Mouse (Mus musculus) embryonic facial prominence, embryonic 15.5 days (tissue): ENCODE data around the gene Meis2. TPM values are rescaled to one million over a fixed set of nuclear protein-coding genes. Genes with fewer than 3 reads are reported as not detected.

Source experiments
- ATAC-seq: fragments of 200-750 bp; cut with Nextera tagmentation; 2 replicates; pipeline ENCODE4 v1.8.0; 2017; ENCODE audit warnings: low read depth, moderate TSS enrichment; ENCODE audit not compliant: insufficient number of reproducible peaks, low FRiP score, low TSS enrichment
- H3K27ac ChIP-seq: fragments of 300-500 bp; sonication (generic); replicated peaks from 2 replicates; pipeline ENCODE4 v1.5.1; 2015; ENCODE audit warnings: mild to moderate bottlenecking, inconsistent platforms
- H3K27me3 ChIP-seq: fragments of 300-500 bp; sonication (generic); 2 replicates; pipeline ENCODE4 v1.6.1; 2015; ENCODE audit warnings: inconsistent platforms
- H3K36me3 ChIP-seq: fragments of 300-500 bp; sonication (generic); 2 replicates; pipeline ENCODE4 v1.6.1; 2015; ENCODE audit warnings: mild to moderate bottlenecking, inconsistent platforms
- H3K4me1 ChIP-seq: fragments of 300-500 bp; sonication (generic); 2 replicates; pipeline ENCODE4 v1.6.1; 2015; ENCODE audit warnings: inconsistent platforms
- H3K4me2 ChIP-seq: fragments of 300-500 bp; sonication (generic); replicated peaks from 2 replicates; pipeline ENCODE4 v1.6.1; 2015; ENCODE audit warnings: mild to moderate bottlenecking, inconsistent platforms
- H3K4me3 ChIP-seq: fragments of 300-500 bp; sonication (generic); replicated peaks from 2 replicates; pipeline ENCODE4 v1.5.1; 2015; ENCODE audit warnings: mild to moderate bottlenecking, inconsistent platforms
- H3K9ac ChIP-seq: fragments of 300-500 bp; sonication (generic); 2 replicates; pipeline ENCODE4 v1.6.1; 2015; ENCODE audit warnings: inconsistent platforms
- H3K9me3 ChIP-seq: fragments of 300-500 bp; sonication (generic); replicated peaks from 2 replicates; pipeline ENCODE4 v1.6.1; 2016; ENCODE audit warnings: inconsistent platforms
- whole genome bisulfite sequencing: fragments of 180-500 bp; shearing (Covaris S2); methylation state at CpG from one replicate; pipeline ENCODE4 v1.1.7; 2015; 5-methylcytosine and 5-hydroxymethylcytosine counted together
- polyA plus RNA-seq: library from polyadenylated mRNA; unstranded; fragments of >200 nt; fragmentation: Nextera tagmentation; extraction: Ambion mirVana; gene quantifications from 2 replicates; pipeline ENCODE4 v1.2.1, GENCODE M21; 2015

The Meis2 gene
- polyA plus RNA-seq, 1 experiment from 2014 or later = 33.4 TPM

DNA sequence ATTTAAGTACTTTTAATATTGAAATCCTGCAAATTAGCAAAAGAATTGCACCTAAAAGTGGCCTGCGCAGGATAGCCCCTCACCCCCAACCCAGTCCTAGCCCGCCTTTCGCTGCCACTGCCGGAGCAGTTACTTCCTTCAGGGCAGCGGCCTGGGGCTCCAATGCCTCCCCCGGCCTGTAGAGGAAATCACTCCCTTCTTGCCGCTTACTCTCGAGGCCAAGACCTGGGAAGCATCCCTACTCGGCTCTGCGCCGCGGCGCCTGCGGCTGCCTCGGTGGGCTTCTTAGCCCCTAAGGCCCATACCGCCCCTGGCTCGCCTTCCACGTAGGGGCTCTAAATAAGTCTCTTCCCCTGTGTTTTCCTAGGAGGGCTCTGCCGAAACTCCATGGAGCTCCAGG, 5.4 kb downstream of the Meis2 start:
- peak overlapping the region; percentile 63 for H3K4me3 ChIP-seq
- no peak for ATAC-seq

DNA sequence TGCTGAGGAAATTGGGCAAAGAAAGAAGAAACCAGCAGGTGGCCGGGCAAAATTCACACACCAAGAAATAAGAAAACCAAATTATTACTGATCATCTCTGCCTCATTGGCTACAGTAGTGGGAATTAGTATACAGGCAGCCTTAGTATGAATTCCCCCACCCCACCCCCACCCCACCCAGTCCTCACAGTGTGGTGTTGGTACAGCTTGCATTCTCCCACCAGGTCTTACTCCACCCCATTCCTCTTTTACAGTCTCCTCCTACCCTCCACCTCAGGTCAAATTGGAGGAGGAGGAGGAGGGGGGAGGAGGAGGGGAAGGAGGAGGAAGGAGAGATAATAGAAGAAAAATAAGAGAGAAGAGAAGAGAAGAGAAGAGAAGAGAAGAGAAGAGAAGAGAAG, 6.0 kb downstream of the Meis2 start:
- Histone ChIP-seq H3K4me1 (peaks cover 27% of the 10 kb centered on the region), H3K36me3 (no peaks in the 10 kb centered on the region), H3K9ac (no peak overlapping the region), H3K27me3 (peaks cover 9% of the 10 kb centered on the region; the same call in 1 of the 2 replicates), H3K4me2 (no peak overlapping the region; the same call in 1 of the 2 replicates), H3K9me3 (no peaks in the 10 kb centered on the region), H3K27ac (no peak overlapping the region), H3K4me3 (peak overlapping the region; percentile 63)
- 64% methylated on average over 1 of the region's 1 CpGs for WGBS
- ATAC-seq = peak; percentile 53; the same call in 1 of the 2 replicates

More for the DNA sequence above, 5.4 kb downstream of the Meis2 start:
- H3K9me3 ChIP-seq = no peaks in the 10 kb centered on the region
- peak overlapping the region; percentile 34 for H3K27ac ChIP-seq
- H3K4me1 ChIP-seq = peaks cover 27% of the 10 kb centered on the region
- H3K9ac ChIP-seq = peak overlapping the region; percentile 15; the same call in 1 of the 2 replicates
- H3K4me2 ChIP-seq = peak overlapping the region; percentile 72
- 26% methylated on average over 19 of the region's 19 CpGs for WGBS
- H3K36me3 ChIP-seq = no peaks in the 10 kb centered on the region
- peaks cover 9% of the 10 kb centered on the region; the same call in 1 of the 2 replicates for H3K27me3 ChIP-seq

DNA sequence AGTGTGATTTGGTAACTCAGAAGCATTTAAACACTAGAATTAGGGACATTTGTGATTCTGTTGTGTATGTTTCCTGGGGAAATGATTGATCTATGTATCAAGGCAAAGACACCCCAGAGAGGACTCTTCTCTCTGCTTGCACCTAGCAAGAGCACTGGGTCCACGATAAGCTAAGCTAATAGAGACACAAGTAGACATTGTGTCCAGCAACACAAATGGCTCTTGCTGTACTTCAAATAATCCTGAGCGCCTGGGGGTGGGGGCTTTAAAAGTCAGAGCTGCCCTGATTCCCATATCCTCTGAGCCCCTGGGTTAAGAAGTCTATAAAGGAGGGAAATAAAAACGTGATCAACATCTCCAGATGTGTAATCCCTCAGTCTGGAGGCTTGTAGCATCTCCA, 6.6 kb downstream of the Meis2 start:
- H3K4me3 ChIP-seq = peak overlapping the region; percentile 22; the same call in 1 of the 2 replicates

DNA sequence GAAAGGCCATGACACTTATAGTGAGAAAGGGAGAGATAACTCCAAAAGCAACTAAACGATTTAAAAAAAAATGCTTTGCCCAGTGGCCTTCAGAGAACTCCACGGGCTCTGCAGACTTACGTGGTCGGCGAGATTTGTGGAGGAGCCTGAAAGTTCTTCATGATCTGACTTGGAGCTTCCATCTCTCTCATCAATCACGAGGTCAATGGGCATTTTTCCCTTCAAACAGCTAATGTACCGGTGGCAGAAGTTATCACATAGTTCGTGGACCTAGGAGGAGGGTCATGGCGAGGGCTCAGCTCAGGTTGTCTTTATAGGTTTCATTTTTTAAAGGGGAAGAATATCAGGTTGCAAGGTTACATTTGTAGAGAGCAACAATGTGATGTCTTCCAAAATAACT, 7.1 kb downstream of the Meis2 start:
- Histone ChIP-seq H3K27me3 (peaks cover 9% of the 10 kb centered on the region; the same call in 1 of the 2 replicates), H3K4me3 (peak overlapping the region; percentile 22), H3K36me3 (no peaks in the 10 kb centered on the region), H3K4me1 (peaks cover 27% of the 10 kb centered on the region), H3K9me3 (no peaks in the 10 kb centered on the region), H3K4me2 (peak overlapping the region; percentile 6; the same call in 1 of the 2 replicates), H3K27ac (no peak overlapping the region), H3K9ac (no peak overlapping the region)
- ATAC-seq = no peak
- 55% methylated on average over 9 of the region's 9 CpGs for WGBS

More for the DNA sequence above, 6.6 kb downstream of the Meis2 start:
- peaks cover 27% of the 10 kb centered on the region for H3K4me1 ChIP-seq
- H3K9ac ChIP-seq = no peak overlapping the region
- WGBS = 27% methylated on average over 3 of the region's 3 CpGs
- H3K27ac ChIP-seq = no peak overlapping the region
- no peaks in the 10 kb centered on the region for H3K9me3 ChIP-seq
- peaks cover 9% of the 10 kb centered on the region; the same call in 1 of the 2 replicates for H3K27me3 ChIP-seq
- no peak for ATAC-seq
- H3K36me3 ChIP-seq = no peaks in the 10 kb centered on the region
- no peak overlapping the region; the same call in 1 of the 2 replicates for H3K4me2 ChIP-seq

DNA sequence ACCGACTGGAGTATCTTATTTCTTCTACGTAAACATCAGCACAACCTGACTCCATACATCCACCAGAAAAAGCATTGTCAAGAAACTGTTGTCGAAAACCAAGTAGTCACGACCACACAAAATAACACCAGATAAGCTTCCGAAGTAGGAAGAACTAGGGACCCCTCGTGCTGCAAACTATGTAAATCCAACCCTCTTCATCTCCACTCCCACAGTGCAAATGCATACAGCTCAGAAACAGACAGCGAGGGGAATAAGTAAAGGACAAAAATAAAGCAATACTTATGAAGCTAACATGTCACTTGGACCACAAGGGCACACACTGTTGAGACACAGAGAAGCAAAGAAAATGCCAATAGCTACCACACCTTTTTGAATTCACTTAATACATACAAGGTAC, 8.8 kb downstream of the Meis2 start:
- ATAC-seq = no peak
- Histone ChIP-seq H3K27ac (no peak overlapping the region), H3K9me3 (no peaks in the 10 kb centered on the region), H3K27me3 (peaks cover 9% of the 10 kb centered on the region; the same call in 1 of the 2 replicates), H3K4me1 (peaks cover 29% of the 10 kb centered on the region), H3K9ac (no peak overlapping the region), H3K4me2 (peak overlapping the region; percentile 21), H3K36me3 (no peaks in the 10 kb centered on the region), H3K4me3 (peak overlapping the region; percentile 22)
- 55% methylated on average over 7 of the region's 7 CpGs for WGBS

DNA sequence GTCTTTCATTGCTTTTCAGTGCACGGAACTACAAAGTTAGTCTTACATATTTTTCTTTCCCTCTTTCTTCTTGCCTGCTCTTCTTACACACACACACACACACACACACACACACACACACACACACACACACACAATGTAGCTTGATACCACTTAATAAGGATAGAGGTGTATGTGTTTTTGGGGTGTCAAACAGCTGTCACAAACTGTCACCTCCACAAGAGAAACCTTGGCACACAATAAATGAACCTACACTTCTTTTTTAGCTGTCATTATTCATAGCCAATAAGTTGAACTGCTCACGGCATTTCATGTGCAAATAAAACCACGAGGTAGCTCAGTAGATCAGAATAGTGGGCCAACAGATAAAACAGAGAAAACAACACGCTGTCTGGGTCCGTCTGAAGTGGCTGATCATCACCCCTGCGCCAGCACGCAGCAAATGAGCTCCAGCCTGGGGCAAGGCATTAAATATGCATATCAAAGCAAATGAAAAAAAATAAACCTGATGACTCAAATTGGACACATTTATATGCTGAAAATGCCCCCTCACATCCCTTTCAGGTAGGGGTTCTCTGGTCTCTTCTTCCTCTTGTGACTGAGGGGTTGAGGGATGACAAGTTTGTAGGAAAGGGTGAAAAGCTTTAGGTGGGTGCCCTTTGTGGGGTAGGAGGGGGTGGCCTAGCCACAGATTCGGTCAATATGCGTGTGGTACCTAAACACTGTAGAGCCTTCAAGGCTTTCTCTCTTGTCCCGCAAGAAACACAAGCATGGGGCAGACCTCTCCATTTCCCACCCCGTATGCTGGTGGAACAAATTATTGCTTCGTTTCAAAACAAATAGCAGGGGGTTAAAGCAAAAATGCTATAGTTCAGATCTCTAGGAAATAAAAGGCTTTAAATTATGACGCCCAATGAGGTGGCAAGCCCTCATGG, 9.7 kb downstream of the Meis2 start:
- peaks cover 20% of the 10 kb centered on the region for H3K4me1 ChIP-seq
- H3K36me3 ChIP-seq = no peaks in the 10 kb centered on the region
- H3K4me2 ChIP-seq = peak overlapping the region; percentile 21; the same call in 1 of the 2 replicates
- ATAC-seq = no peak
- no peaks in the 10 kb centered on the region for H3K9me3 ChIP-seq
- no peak overlapping the region for H3K4me3 ChIP-seq
- WGBS = 54% methylated on average over 13 of the region's 13 CpGs
- H3K27ac ChIP-seq = no peak overlapping the region
- H3K9ac ChIP-seq = no peak overlapping the region
- peaks cover 9% of the 10 kb centered on the region; the same call in 1 of the 2 replicates for H3K27me3 ChIP-seq

DNA sequence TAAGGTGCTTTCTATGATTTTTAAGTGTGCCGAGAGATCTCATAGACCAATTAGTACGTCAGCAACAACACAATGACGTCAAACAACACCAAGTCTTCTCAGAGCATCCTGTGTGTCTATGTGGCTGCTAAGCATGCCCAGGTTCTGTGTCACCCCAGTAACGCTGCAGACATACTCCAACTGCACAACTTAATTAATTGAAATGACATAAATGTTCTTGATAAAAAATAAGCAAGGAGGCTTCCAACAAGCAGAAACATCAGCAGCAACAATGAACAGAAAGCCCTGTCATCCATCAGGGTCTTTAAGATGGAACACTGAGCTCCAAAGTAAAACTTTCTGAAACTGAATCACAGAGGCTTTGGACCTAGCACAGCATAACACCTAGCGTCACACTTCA, 11.7 kb downstream of the Meis2 start:
- Histone ChIP-seq H3K4me3 (no peak overlapping the region), H3K9ac (no peak overlapping the region), H3K4me2 (0 out of 2 replicates have a peak overlapping the region, but pooled peaks have one; percentile 8), H3K4me1 (peaks cover 10% of the 10 kb centered on the region; the same call in 1 of the 2 replicates), H3K36me3 (no peaks in the 10 kb centered on the region), H3K27me3 (peaks cover 5% of the 10 kb centered on the region; the same call in 1 of the 2 replicates), H3K27ac (no peak overlapping the region), H3K9me3 (no peaks in the 10 kb centered on the region)
- no peak for ATAC-seq
- 75% methylated on average over 5 of the region's 5 CpGs for WGBS

DNA sequence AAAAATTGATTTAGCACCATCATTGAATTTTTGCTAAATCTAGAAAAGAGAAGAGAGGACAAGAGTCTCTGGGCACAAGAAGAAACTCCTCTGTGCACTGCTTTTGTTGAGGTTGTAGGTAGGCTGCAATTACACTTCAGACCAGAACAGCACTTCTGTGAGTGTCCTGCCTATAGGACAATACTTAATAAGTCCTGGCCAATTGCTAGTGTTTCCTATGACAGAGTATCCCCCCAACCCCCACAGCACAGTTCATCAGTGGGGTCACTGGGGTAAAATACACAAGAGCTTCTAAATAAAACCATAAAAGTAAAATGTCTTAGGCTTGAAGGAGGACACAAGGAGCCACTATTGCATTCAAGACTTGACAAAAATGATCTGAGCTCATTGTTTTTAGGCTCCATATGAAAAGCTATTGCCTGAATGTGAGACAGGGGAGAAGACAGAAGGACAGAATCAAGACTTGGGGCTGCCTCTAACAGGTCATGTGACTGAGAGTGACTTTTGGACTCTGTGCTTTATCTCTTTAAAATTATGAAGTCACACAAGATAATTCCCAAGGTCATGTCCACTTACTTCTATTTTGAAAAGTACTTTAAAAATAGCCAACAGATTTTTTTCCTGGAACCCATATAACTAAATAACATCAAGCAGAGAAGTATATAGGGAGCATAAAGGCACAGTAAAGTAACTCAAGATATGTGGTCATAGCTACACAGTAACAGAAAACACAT, 12.8 kb downstream of the Meis2 start:
- H3K9ac ChIP-seq = no peak overlapping the region
- H3K4me3 ChIP-seq = no peak overlapping the region
- H3K27ac ChIP-seq = peak overlapping the region; percentile 34; the same call in 1 of the 2 replicates
- peaks cover 10% of the 10 kb centered on the region; the same call in 1 of the 2 replicates for H3K4me1 ChIP-seq
- H3K27me3 ChIP-seq = no peaks in the 10 kb centered on the region; the same call in 1 of the 2 replicates
- no peaks in the 10 kb centered on the region for H3K9me3 ChIP-seq
- ATAC-seq = no peak
- H3K36me3 ChIP-seq = no peaks in the 10 kb centered on the region
- no peak overlapping the region for H3K4me2 ChIP-seq

DNA sequence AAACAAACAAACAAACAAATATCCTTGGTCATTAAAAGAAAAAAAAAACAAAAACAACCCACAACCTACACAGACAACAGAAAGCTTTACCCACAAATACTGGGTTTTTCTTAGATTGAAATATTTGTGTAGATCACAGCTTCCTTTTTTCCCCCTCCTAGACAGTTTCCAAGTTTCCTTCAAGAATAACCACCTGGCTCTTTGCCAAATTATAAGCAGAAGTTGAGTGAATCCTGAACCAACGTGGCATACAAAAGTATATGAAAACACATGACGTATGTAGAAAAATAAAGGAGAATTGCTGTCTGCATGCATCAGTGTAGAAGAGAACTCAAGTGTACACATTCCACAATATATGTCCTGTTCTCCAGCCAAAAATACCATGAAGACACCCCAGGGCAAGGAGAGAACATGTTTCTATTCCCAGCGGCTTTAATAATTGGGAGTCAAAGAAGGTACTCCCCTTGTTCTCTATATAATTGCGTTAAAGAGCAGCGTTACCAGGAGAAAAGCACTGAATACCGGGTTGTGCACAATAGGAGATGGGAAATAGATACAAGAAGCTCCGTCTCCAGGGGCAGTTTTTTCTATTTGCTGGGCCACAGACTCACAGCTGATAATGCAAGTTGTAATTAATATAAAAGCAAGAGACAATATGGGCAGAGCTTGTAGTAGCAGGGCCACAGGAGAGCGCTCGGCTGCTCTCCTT, 13.6 kb downstream of the Meis2 start:
- Histone ChIP-seq H3K27ac (no peak overlapping the region; the same call in 1 of the 2 replicates), H3K4me3 (no peak overlapping the region), H3K27me3 (no peaks in the 10 kb centered on the region; the same call in 1 of the 2 replicates), H3K9me3 (no peaks in the 10 kb centered on the region), H3K9ac (no peak overlapping the region), H3K4me2 (no peak overlapping the region), H3K4me1 (peaks cover 16% of the 10 kb centered on the region; the same call in 1 of the 2 replicates), H3K36me3 (no peaks in the 10 kb centered on the region)
- WGBS = 45% methylated on average over 9 of the region's 9 CpGs
- no peak for ATAC-seq

DNA sequence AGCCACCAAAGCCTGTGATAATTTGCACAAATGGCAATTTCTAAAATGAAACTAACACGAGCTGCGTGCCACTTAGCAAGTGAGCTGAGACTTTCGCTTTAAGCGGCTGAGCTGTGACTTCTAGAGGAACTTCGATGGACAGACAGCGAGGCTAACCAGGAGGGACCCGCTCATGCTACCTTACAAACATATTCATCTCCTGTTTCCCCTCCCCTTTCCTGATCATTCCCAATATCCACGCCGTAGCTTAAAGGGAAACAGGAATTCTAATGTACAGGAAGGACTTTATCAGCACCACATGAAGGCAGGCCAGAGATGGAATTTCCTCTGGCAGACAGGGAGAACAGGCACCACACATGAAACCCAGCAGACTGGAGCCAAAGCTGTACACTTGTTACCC, 15.9 kb downstream of the Meis2 start:
- Histone ChIP-seq H3K4me3 (no peak overlapping the region), H3K4me1 (peaks cover 23% of the 10 kb centered on the region; the same call in 1 of the 2 replicates), H3K4me2 (0 out of 2 replicates have a peak overlapping the region, but pooled peaks have one; percentile 2), H3K36me3 (no peaks in the 10 kb centered on the region), H3K27me3 (no peaks in the 10 kb centered on the region), H3K9ac (no peak overlapping the region), H3K9me3 (no peaks in the 10 kb centered on the region), H3K27ac (no peak overlapping the region)
- 67% methylated on average over 9 of the region's 9 CpGs for WGBS
- no peak for ATAC-seq
